Mouse (Mus musculus) G1E (cell line): ENCODE data around the gene Atp2a3. TPM values are rescaled to one million over a fixed set of nuclear protein-coding genes. Genes with fewer than 3 reads are reported as not detected.

Experiments
- ATAC-seq: 2 replicates; pipeline ENCODE4 v1.8.0; 2016; ENCODE audit warnings: mild to moderate bottlenecking; ENCODE audit not compliant: insufficient number of reproducible peaks, poor library complexity, low FRiP score, severe bottlenecking; ENCODE audit errors: extremely low read depth
- DNase-seq: peaks from one replicate; pipeline ENCODE4 v3.0.0; 2012; ENCODE audit warnings: low spot score
- H3K27me3 ChIP-seq: 2 replicates; pipeline ENCODE4 v1.6.1; 2012; ENCODE audit warnings: mild to moderate bottlenecking, low read length, inconsistent platforms; ENCODE audit not compliant: insufficient read depth
- H3K36me3 ChIP-seq: replicated peaks from 2 replicates; pipeline ENCODE3; 2012; ENCODE audit warnings: mild to moderate bottlenecking, inconsistent platforms
- H3K4me1 ChIP-seq: 2 replicates; pipeline ENCODE4 v1.6.1; 2012; ENCODE audit warnings: low read depth, low read length, inconsistent platforms, mixed read lengths; ENCODE audit not compliant: insufficient read depth
- H3K4me3 ChIP-seq: 2 replicates; pipeline ENCODE4 v1.5.1; 2012; ENCODE audit warnings: low read depth, mild to moderate bottlenecking, inconsistent platforms, low read length, moderate library complexity, mixed read lengths
- H3K9me3 ChIP-seq: replicated peaks from 2 replicates; pipeline ENCODE4 v1.6.1; 2012; ENCODE audit warnings: inconsistent platforms
- GATA1 ChIP-seq: IDR thresholded peaks from 2 replicates; pipeline ENCODE4 v1.6.1; 2012; ENCODE audit warnings: borderline replicate concordance, low read length, inconsistent platforms, mixed read lengths
- TAL1 ChIP-seq: conservative IDR thresholded peaks from 2 replicates; pipeline ENCODE4 v1.6.1; 2012; ENCODE audit warnings: low read depth, low read length, inconsistent platforms, mixed read lengths
- polyA plus RNA-seq: library from polyadenylated mRNA; stranded (reverse); fragments of >175 nt; gene quantifications from 2 replicates; pipeline ENCODE4 v1.2.3, GENCODE M21; 2012
- total RNA-seq, 2 experiments: library from RNA; stranded (forward) in 1 of 2; stranded (reverse) in 1 of 2; fragments of 200-1000 nt in 1 of 2; fragments of >200 nt in 1 of 2; fragmentation: Nextera tagmentation in 1 of 2; gene quantifications; 2 replicates each; pipeline ENCODE4 v1.2.3; 2014 to 2017

Atp2a3 gene
- total and polyA plus RNA-seq, 3 experiments, result 63.9 to 101 (median 95.8) TPM

GRCm38 (mm10) chr11:73039102-73039799 lies 78.3 kb downstream of the Atp2a3 start:
- Histone ChIP-seq H3K9me3 (no peaks in the 10 kb centered on the region), H3K4me1 (no peaks in the 10 kb centered on the region), H3K4me3 (no peak overlapping the region), H3K36me3 (peaks cover 67% of the 10 kb centered on the region), H3K27me3 (no peaks in the 10 kb centered on the region)
- no peak for DNase-seq
- ATAC-seq, result no peak
- TF ChIP-seq TAL1 (no peak), GATA1 (no peak)

Other genes starting within 250 kb of the Atp2a3 start
- gene Cyb5d2, start 165.0 kb upstream of the Atp2a3 start, total RNA-seq (2014; fragmentation: Nextera tagmentation), result 11.7 and 13.2 TPM in 2 replicates
- gene Cyb5d2, start 165.0 kb upstream of the Atp2a3 start, total RNA-seq (2017), result 6.8 and 8.5 TPM in 2 replicates
- gene Cyb5d2, start 165.0 kb upstream of the Atp2a3 start, polyA plus RNA-seq, result 0.43 and 0.57 TPM in 2 replicates
- gene Zzef1, start 164.9 kb upstream of the Atp2a3 start, total RNA-seq (2014; fragmentation: Nextera tagmentation), result 32.1 and 43.4 TPM in 2 replicates
- gene Zzef1, start 164.9 kb upstream of the Atp2a3 start, total RNA-seq (2017), result 25.5 and 33.2 TPM in 2 replicates
- gene Zzef1, start 164.9 kb upstream of the Atp2a3 start, polyA plus RNA-seq, result 5.3 and 5.6 TPM in 2 replicates
- 11.4 and 12.0 TPM in 2 replicates for gene P2rx1, start 37.9 kb downstream of the Atp2a3 start, total RNA-seq (2014; fragmentation: Nextera tagmentation)
- gene P2rx1, start 37.9 kb downstream of the Atp2a3 start, total RNA-seq (2017), result 46.9 and 53.7 TPM in 2 replicates
- 11.7 and 14.8 TPM in 2 replicates for gene P2rx1, start 37.9 kb downstream of the Atp2a3 start, polyA plus RNA-seq
- 1.9 and 4.2 TPM in 2 replicates for gene Camkk1, start 57.8 kb downstream of the Atp2a3 start, total RNA-seq (2014; fragmentation: Nextera tagmentation)
- gene Camkk1, start 57.8 kb downstream of the Atp2a3 start, total RNA-seq (2017), result 13.1 and 13.8 TPM in 2 replicates
- 8.9 and 9.9 TPM in 2 replicates for gene Camkk1, start 57.8 kb downstream of the Atp2a3 start, polyA plus RNA-seq
- 23.9 and 25.0 TPM in 2 replicates for gene Ncbp3, start 86.6 kb downstream of the Atp2a3 start, total RNA-seq (2014; fragmentation: Nextera tagmentation)
- gene Ncbp3, start 86.6 kb downstream of the Atp2a3 start, total RNA-seq (2017), result 20.0 and 24.2 TPM in 2 replicates
- gene Ncbp3, start 86.6 kb downstream of the Atp2a3 start, polyA plus RNA-seq, result 11.2 and 13.3 TPM in 2 replicates
- gene Itgae, start 129.4 kb downstream of the Atp2a3 start, total RNA-seq (2014; fragmentation: Nextera tagmentation), result 0.19 and 0.23 TPM in 2 replicates
- gene Itgae, start 129.4 kb downstream of the Atp2a3 start, total RNA-seq (2017), result 0.05 and 0.06 TPM in 2 replicates
- 0.03 and 0.04 TPM in 2 replicates for gene Itgae, start 129.4 kb downstream of the Atp2a3 start, polyA plus RNA-seq
- 16.7 and 18.4 TPM in 2 replicates for gene Haspin, start 177.1 kb downstream of the Atp2a3 start, total RNA-seq (2014; fragmentation: Nextera tagmentation)
- gene Haspin, start 177.1 kb downstream of the Atp2a3 start, total RNA-seq (2017), result 16.9 and 17.5 TPM in 2 replicates
- gene Haspin, start 177.1 kb downstream of the Atp2a3 start, polyA plus RNA-seq, result 19.5 and 23.1 TPM in 2 replicates
- not detected in 2 replicates for gene P2rx5, start 199.3 kb downstream of the Atp2a3 start, total RNA-seq (2014; fragmentation: Nextera tagmentation)
- 0.05 TPM in 1 of 2 replicates, not detected in the other for gene P2rx5, start 199.3 kb downstream of the Atp2a3 start, total RNA-seq (2017)
- not detected in 2 replicates for gene P2rx5, start 199.3 kb downstream of the Atp2a3 start, polyA plus RNA-seq
- 54.7 and 66.2 TPM in 2 replicates for gene Emc6, start 215.9 kb downstream of the Atp2a3 start, total RNA-seq (2014; fragmentation: Nextera tagmentation)
- 43.7 and 52.7 TPM in 2 replicates for gene Emc6, start 215.9 kb downstream of the Atp2a3 start, total RNA-seq (2017)
- gene Emc6, start 215.9 kb downstream of the Atp2a3 start, polyA plus RNA-seq, result 178 and 243 TPM in 2 replicates
- 7.4 and 9.2 TPM in 2 replicates for gene Tax1bp3, start 215.9 kb downstream of the Atp2a3 start, total RNA-seq (2014; fragmentation: Nextera tagmentation)
- 17.8 and 21.1 TPM in 2 replicates for gene Tax1bp3, start 215.9 kb downstream of the Atp2a3 start, total RNA-seq (2017)
- 4.1 and 9.0 TPM in 2 replicates for gene Tax1bp3, start 215.9 kb downstream of the Atp2a3 start, polyA plus RNA-seq
- gene Ctns, start 237.9 kb downstream of the Atp2a3 start, total RNA-seq (2014; fragmentation: Nextera tagmentation), result 19.8 and 23.3 TPM in 2 replicates
- 28.7 and 30.6 TPM in 2 replicates for gene Ctns, start 237.9 kb downstream of the Atp2a3 start, total RNA-seq (2017)
- 1.9 and 3.6 TPM in 2 replicates for gene Ctns, start 237.9 kb downstream of the Atp2a3 start, polyA plus RNA-seq
- 2.1 and 2.4 TPM in 2 replicates for gene Shpk, start 238.3 kb downstream of the Atp2a3 start, total RNA-seq (2014; fragmentation: Nextera tagmentation)
- 2.8 and 3.2 TPM in 2 replicates for gene Shpk, start 238.3 kb downstream of the Atp2a3 start, total RNA-seq (2017)
- 0.83 and 0.95 TPM in 2 replicates for gene Shpk, start 238.3 kb downstream of the Atp2a3 start, polyA plus RNA-seq